Mouse (Mus musculus): ENCODE results near the gene Cox7a1.
"Not testable (repeated sequence)": the region's sequence is repeated elsewhere in the genome, so short reads cannot be mapped to it uniquely, and the experiment has no call there.

DNA sequence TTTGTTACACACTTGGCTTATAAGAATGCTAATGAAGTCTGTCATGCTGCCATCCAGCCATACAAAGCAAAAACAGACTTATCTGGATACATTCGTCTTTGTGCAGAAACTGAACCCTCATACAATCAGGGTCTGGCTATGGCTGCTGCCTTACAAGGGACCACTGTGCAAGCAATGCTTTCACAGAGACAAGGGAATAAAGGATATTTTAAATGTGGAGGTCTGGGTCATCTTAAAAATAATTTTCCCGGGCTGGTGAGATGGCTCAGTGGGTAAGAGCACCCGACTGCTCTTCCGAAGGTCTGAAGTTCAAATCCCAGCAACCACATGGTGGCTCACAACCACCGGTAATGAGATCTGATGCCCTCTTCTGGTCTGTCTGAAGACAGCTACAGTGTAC is 22.4 kb downstream of the Cox7a1 start:
- not testable (repeated sequence) for TF ChIP-seq CTCF, EP300 (IDR thresholded peaks at IDR 0.05; ENCODE audit: low read depth)
